Mouse (Mus musculus): ENCODE data around the gene Gng3. TPM values are rescaled to one million over a fixed set of nuclear protein-coding genes. Genes with fewer than 3 reads are reported as not detected.
"Not testable (repeated sequence)": the region's sequence is repeated elsewhere in the genome, so short reads cannot be mapped to it uniquely, and the experiment has no call there.

The Gng3 gene
- polyA plus RNA-seq, 1 experiment from 2014 or later = 1.6 TPM

DNA sequence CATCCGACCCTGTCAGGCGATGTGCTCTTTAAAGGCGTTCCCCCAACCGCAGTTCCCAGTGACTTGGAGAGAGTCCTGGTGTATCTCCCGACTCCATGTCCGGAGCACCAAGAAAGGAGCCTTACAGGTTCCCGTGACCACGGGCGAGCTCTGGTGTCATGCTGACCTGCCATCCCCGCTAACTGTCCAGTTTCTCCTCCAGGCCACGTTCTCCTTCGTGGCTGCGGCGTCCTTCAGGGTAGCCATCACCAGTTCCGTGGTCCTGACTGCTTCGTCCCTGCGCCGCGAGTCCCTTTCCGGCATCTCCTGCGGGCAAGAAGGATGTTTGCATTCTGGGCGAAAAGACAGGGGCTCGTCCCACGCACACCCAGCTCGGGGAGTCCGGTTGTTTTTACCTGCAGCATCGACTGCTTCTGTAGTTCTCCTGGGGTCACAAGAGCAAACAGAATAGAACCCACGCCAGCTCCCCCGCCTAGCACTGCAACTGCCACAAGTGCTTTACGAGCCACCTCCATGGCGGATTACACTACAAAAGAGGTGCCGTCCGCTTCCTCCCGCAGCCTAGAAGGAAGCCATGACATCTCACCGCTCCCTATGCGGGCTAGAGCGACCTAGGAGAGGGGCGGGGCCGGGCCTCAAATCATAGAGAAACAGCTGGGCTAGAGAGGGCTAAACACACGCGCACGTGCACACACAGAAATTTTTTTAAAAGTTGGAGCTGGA is 41.5 kb upstream of the Gng3 start, which contains the start of gene Uqcc3:
Uqcc3 (minus strand) TSS at position 613 of the 723 bp plus-strand sequence.
- Histone ChIP-seq H3K4me1 (replicated peaks; ENCODE audit: insufficient read depth, low read length) (no peaks in the 10 kb centered on the region), H3K36me3 (ENCODE audit: insufficient read depth, low read length) (peaks cover 10% of the 10 kb centered on the region), H3K27me3 (ENCODE audit: insufficient read depth, low read length) (no peaks in the 10 kb centered on the region), H3K27ac (peak within 1 kb of the TSS; percentile 87), H3K9ac (ENCODE audit: low read depth, low read length) (peak within 1 kb of the TSS; percentile 88), H3K4me3 (replicated peaks; ENCODE audit: low read depth, low read length) (peak within 1 kb of the TSS; percentile 81), H3K9me3 (replicated peaks; ENCODE audit: low read length) (no peaks in the 10 kb centered on the region), H3K4me2 (ENCODE audit: low read length) (peak within 1 kb of the TSS; percentile 78)
- DNase-seq (ENCODE audit: low spot score) (peak; percentile 97), ATAC-seq (replicated peaks; ENCODE audit: low FRiP score, low read depth) (peak; percentile 96)
- WGBS = under 1% methylated on average over 42 of the region's 42 CpGs
- TF ChIP-seq CTCF (IDR thresholded peaks at IDR 0.05; ENCODE audit: low read depth) = no peak

DNA sequence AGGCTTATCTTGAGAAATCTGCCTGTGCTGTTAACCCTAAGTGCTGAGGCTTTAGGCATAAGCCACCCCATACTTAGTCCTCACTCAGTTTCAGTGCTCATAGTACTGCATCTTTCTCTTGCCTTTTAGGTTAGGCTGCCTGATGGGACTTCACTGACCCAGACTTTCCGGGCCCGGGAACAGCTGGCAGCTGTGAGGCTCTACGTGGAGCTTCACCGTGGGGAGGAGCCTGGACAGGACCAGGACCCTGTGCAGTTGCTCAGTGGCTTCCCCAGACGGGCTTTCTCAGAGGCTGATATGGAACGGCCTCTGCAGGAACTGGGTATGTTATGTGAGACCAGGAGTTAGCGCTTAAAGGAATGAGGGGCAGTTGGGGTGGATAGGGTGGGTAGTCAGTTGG is 36.0 kb upstream of the Gng3 start:
- no peaks in the 10 kb centered on the region for H3K27me3 ChIP-seq (ENCODE audit: insufficient read depth, low read length)
- no peaks in the 10 kb centered on the region for H3K9me3 ChIP-seq (replicated peaks; ENCODE audit: low read length)
- no peak for DNase-seq (ENCODE audit: low spot score)
- H3K4me2 ChIP-seq (ENCODE audit: low read length) = no peak overlapping the region
- no peak overlapping the region for H3K4me3 ChIP-seq (replicated peaks; ENCODE audit: low read depth, low read length)
- ATAC-seq (replicated peaks; ENCODE audit: low FRiP score, low read depth) = no peak
- H3K4me1 ChIP-seq (replicated peaks; ENCODE audit: insufficient read depth, low read length) = 0 out of 2 replicates have a peak, but pooled peaks cover 5% of the 10 kb centered on the region
- H3K36me3 ChIP-seq (ENCODE audit: insufficient read depth, low read length) = peaks cover 31% of the 10 kb centered on the region
- WGBS = 90% methylated on average over 7 of the region's 7 CpGs
- H3K27ac ChIP-seq = no peak overlapping the region
- TF ChIP-seq CTCF (IDR thresholded peaks at IDR 0.05; ENCODE audit: low read depth) = no peak
- H3K9ac ChIP-seq (ENCODE audit: low read depth, low read length) = no peak overlapping the region

DNA sequence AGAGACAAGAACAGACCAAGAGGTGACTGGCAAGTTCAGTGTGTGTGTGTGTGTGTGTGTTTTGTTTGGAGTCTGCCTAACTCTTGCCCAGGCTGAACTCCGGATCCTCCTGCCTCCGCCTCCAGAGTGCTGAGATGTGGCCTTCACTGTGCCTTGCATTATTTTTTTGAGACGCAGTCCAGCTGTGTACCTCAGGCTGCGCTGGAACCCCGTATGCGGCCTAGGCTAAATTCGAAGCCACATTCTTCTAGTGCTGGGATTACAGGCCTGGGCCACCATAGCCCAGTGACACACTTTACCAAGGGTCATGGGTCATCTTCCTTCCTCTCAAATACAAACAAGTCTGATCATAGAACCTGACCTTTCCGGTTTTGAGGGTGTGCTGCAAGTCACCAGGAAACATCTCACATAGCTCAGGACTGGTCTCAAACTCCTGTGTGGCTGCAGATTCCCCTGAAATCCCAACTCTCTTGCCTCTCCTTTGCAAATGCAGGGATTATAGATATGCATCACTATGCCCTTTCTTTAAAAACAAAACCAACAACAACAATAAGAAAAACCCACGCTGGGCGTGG is 33.4 kb upstream of the Gng3 start:
- Histone ChIP-seq H3K27ac (peak overlapping the region; percentile 90), H3K4me1 (replicated peaks; ENCODE audit: insufficient read depth, low read length) (0 out of 2 replicates have a peak, but pooled peaks cover 5% of the 10 kb centered on the region), H3K27me3 (ENCODE audit: insufficient read depth, low read length) (no peaks in the 10 kb centered on the region), H3K9me3 (replicated peaks; ENCODE audit: low read length) (no peaks in the 10 kb centered on the region), H3K36me3 (ENCODE audit: insufficient read depth, low read length) (peaks cover 31% of the 10 kb centered on the region), H3K4me2 (ENCODE audit: low read length) (peak overlapping the region; percentile 80), H3K9ac (ENCODE audit: low read depth, low read length) (peak overlapping the region; percentile 96), H3K4me3 (replicated peaks; ENCODE audit: low read depth, low read length) (peak overlapping the region; percentile 96)
- no peak for DNase-seq (ENCODE audit: low spot score)
- 63% methylated on average over 10 of the region's 10 CpGs for WGBS
- no peak for ATAC-seq (replicated peaks; ENCODE audit: low FRiP score, low read depth)
- TF ChIP-seq CTCF (IDR thresholded peaks at IDR 0.05; ENCODE audit: low read depth) = no peak

DNA sequence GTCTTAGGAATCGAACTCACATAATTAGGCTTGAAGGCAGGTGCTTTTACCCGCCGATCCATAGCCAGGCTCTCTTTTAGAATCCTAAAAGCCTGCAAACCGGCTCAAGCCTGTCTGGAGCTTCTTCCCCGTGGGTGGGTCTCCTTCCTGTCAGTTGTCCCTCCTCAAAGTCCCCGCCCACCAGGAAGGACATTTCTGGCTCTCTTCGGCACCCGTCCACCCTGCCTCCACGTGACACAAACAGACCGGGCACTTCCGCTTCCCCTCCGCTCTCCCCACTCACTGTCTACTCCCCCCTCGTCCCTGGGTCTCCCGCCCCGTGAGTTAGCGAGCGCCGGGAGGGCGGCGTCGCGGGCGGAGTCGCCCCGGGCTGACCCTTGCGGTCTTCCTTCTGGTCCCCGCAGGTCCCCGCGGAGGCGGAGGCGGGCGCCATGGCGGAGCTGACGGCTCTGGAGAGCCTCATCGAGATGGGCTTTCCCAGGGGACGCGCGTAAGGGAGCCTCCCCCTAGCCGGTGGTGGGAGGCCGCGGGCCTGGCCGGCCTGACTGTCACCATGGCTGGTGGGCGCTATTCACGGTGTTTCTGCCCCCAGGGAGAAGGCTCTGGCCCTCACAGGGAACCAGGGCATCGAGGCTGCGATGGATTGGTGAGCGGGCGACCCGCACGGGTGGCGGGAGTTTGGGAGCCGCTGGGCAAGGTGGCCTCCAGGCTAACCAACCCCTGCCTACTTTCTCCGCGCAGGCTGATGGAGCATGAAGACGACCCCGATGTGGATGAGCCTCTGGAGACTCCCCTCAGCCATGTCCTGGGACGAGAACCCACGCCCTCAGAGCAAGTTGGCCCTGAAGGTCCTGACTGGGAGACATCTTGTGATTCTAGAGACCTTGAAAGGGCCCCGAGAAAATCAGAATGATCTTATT is 32.5 kb upstream of the Gng3 start, which contains the start of gene Ubxn1:
Ubxn1 (plus strand) TSS at position 230 of the 920 bp plus-strand sequence.
- H3K27me3 ChIP-seq (ENCODE audit: insufficient read depth, low read length) = no peaks in the 10 kb centered on the region
- DNase-seq (ENCODE audit: low spot score) = peak; percentile 99
- peak within 1 kb of the TSS; percentile 96 for H3K9ac ChIP-seq (ENCODE audit: low read depth, low read length)
- 0 out of 2 replicates have a peak, but pooled peaks cover 5% of the 10 kb centered on the region for H3K4me1 ChIP-seq (replicated peaks; ENCODE audit: insufficient read depth, low read length)
- H3K4me3 ChIP-seq (replicated peaks; ENCODE audit: low read depth, low read length) = peak within 1 kb of the TSS; percentile 96
- 1% methylated on average over 51 of the region's 59 CpGs for WGBS
- peaks cover 24% of the 10 kb centered on the region for H3K36me3 ChIP-seq (ENCODE audit: insufficient read depth, low read length)
- no peaks in the 10 kb centered on the region for H3K9me3 ChIP-seq (replicated peaks; ENCODE audit: low read length)
- TF ChIP-seq CTCF (IDR thresholded peaks at IDR 0.05; ENCODE audit: low read depth) = no peak
- H3K4me2 ChIP-seq (ENCODE audit: low read length) = peak within 1 kb of the TSS; percentile 80
- peak within 1 kb of the TSS; percentile 90 for H3K27ac ChIP-seq
- peak; percentile 96 for ATAC-seq (replicated peaks; ENCODE audit: low FRiP score, low read depth)

DNA sequence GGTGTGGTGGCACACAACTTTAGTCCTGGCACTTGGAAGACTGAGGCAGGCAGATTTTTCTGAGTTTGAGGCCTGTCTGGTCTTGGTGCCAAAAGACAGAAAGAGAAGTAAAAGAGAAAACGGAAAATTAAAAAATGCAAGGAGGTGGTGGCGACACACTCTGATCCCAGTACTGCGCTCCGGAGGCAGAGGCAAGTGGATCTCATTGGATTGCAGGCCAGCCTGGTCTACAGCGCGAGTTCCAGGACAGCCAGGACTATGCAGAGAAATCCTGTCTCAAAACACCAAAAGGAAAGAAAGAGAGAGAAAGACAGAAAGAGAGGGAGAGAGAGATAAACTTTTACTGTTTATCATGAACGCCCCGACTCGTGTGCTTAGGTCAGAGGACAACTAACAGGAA is 31.8 kb upstream of the Gng3 start:
- Histone ChIP-seq H3K27ac (peak overlapping the region; percentile 60), H3K36me3 (ENCODE audit: insufficient read depth, low read length) (peaks cover 20% of the 10 kb centered on the region), H3K4me1 (replicated peaks; ENCODE audit: insufficient read depth, low read length) (0 out of 2 replicates have a peak, but pooled peaks cover 5% of the 10 kb centered on the region), H3K9me3 (replicated peaks; ENCODE audit: low read length) (no peaks in the 10 kb centered on the region), H3K27me3 (ENCODE audit: insufficient read depth, low read length) (no peaks in the 10 kb centered on the region), H3K4me3 (replicated peaks; ENCODE audit: low read depth, low read length) (peak overlapping the region; percentile 96), H3K9ac (ENCODE audit: low read depth, low read length) (peak overlapping the region; percentile 96; the same call in 1 of the 2 replicates), H3K4me2 (ENCODE audit: low read length) (peak overlapping the region; percentile 51)
- 47% methylated on average over 9 of the region's 9 CpGs for WGBS
- TF ChIP-seq CTCF (IDR thresholded peaks at IDR 0.05; ENCODE audit: low read depth) = no peak
- ATAC-seq (replicated peaks; ENCODE audit: low FRiP score, low read depth) = no peak
- DNase-seq (ENCODE audit: low spot score) = no peak

DNA sequence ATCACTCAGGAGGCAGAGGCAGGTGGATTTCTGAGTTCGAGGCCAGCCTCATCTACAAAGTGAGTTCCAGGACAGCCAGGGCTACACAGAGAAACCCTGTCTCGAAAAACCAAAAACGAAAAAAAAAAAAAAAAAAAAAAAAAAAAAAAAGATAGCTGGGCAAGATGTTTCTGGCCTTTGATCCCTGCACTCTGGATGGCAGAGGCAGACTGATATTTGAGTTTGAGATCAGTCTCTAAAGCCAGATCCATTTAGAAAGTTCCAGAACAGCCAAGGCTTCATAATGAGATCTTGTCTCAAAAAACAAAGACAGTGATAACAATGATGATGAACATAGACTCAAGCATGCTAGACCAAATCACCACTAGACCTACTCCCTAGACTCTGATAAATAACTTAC is 31.4 kb upstream of the Gng3 start:
- not testable (repeated sequence) for ATAC-seq (replicated peaks; ENCODE audit: low FRiP score, low read depth); H3K9me3 ChIP-seq (replicated peaks; ENCODE audit: low read length); H3K27me3 ChIP-seq (ENCODE audit: insufficient read depth, low read length); H3K4me1 ChIP-seq (replicated peaks; ENCODE audit: insufficient read depth, low read length); H3K4me3 ChIP-seq (replicated peaks; ENCODE audit: low read depth, low read length); H3K27ac ChIP-seq; DNase-seq (ENCODE audit: low spot score)
- peak overlapping the region; percentile 51; the same call in 1 of the 2 replicates for H3K4me2 ChIP-seq (ENCODE audit: low read length)
- H3K36me3 ChIP-seq (ENCODE audit: insufficient read depth, low read length) = peaks cover 20% of the 10 kb centered on the region
- WGBS = 76% methylated on average over 3 of the region's 3 CpGs
- 0 out of 2 replicates have a peak overlapping the region, but pooled peaks have one; percentile 96 for H3K9ac ChIP-seq (ENCODE audit: low read depth, low read length)

Data from kidney, postnatal 0 days (tissue).